Mouse (Mus musculus) neural tube, embryonic 10.5 days (tissue): ENCODE data around the gene Olah.
"Not testable (repeated sequence)": the region's sequence is repeated elsewhere in the genome, so short reads cannot be mapped to it uniquely, and the experiment has no call there.

ENCODE experiments used
- DNase-seq: peaks from one replicate; pipeline ENCODE4 v3.0.0-alpha.2; 2017; ENCODE audit warnings: low spot score; ENCODE audit errors: extremely low spot score

The Olah gene

DNA sequence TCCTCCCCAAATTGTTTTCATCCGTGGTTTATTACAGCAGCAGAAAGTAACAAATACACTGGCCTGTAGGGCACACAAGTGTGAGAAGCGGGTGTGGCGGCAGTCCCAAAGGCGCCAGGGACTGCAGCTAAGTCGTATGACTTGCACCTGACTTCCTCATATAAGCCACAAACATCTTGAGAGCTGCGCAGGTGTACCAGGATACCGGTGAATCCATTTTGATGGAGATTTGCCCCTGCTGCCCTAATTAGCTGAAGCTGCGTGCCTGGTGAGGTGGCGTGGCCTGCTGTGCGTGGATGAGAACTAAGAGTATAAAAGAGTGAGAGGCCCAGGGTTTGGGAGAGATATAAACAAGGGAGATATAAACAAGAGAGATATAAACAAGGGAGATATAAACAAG lies at the start of gene Olah:
Gene Olah, minus strand, starts transcription at position 101 of the 400 bp plus-strand sequence.
- DNase-seq: not testable (repeated sequence)

DNA sequence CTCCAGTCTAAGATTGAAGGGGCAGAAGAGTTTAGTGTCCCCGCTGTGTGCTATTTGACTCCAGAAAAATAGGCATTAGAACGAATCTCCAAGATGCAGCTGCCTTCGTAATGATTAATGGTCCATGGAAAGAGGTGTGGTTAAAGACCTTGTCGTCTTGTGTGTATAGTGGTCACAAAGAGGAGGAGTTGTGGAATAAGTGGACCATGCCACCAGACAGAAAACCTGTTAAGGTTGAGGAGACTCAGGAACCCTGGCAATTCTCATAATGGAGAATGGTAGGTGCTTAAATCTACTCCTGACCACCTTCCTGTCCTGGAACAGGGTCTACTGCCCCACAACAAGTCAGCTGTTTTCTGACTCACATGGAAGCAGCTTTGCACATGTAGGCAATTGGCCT lies 49.0 kb upstream of the Olah start:
- no peak for DNase-seq

DNA sequence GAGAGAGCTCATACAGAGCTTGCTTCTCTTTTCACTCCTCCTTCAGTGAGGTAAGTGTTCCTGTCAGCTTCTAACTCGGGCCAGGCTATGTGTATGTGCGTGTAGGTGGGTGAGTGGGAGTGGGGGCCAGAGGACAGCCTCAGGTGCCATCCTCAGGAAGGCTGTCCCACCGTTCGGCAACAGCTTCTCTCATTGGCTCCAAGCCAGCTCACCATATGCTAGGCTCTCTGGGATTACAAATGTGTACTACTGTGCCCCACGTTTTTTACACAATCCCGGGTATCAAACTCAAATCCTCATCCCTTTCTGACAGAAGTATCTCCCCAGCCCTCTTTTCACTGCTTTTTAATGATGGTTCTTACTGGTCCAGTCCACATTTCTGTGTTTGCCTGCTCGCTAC lies 47.2 kb upstream of the Olah start:
- no peak for DNase-seq

DNA sequence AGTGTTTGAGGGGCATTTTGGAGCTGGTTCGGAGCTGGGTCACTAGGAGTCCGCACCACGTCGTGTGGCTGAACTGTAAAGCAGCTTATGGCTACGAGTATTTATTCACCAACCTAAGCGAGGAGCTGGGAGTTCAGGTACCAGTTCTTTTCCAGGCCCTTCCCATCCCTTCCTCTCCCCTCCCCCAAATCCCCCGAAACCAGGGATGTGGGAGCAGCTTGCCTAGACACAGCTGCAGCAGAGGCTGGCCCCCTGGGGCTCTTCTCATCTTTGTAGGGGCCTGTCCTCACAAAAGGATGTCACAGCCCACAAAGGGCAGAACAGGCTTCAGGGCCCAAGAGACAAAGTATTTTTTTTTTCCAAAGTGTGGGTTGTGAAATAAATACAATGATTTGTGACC lies 40.9 kb upstream of the Olah start:
- no peak for DNase-seq

DNA sequence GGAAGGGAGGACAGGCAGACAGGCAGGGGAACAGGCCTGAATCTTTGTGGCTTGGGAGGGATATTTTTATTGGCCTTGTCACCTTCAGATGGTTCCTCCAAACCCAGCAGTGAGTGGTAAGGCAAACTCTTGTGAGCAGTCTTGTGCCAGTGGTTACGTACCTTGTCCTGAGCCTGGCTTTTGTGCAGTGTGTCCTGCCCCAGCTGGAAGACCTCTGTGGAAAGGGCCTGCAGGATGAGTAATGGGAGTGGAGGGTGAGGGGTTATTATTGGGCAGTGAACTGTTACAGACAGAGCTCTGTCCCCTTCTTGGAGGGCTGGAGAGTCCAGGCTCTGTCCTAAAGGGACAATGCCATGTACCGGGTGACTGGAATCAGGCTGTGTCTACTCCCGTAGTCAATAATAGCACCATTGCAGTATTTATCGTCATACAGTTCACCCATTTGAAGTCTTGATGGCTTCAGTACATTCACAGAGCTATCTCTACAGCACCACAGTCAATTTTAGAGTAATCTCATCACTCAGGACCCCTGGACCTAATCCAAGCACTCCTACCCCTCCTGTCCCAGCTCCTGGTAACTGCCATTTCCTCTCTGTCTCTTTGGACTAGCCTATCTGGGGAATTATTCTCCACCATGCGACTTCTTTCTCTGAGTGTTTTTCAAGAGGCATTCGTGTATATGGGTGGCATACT lies 38.5 kb upstream of the Olah start:
- no peak for DNase-seq

DNA sequence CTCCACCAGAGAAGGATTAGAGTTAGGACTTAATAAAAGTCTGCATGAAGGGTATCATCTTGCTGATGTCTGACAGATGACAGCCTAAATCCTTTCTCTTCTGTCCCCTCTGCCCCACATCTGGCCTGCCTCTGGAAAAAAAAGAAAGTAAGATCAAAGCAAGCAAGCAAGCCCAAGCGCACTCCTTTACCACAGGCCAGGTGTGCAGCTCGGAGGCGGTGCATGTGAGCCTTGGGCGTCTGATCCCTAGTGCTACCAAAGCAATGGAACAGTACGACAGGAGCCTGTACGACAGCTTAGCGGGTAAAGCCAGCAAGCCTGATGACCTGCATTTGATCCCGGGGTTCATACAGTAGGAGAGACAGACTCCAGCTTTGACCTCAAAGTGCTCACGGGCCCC lies 33.9 kb upstream of the Olah start:
- DNase-seq: no peak

DNA sequence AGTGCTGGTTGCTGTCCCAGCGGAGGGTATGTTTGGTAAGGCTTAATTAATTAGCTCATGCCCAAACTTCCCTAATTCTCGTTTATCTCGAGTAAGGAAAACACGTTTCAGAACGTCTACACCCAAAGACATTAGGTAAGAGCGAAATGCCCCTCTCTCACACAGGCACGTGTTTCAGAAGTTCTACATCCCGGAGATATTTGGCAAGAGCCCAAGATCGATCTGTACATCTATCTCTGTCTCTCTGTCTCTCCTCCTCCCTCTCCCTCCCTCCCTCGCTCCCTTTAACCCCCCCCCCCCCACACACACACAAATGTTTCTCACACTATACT lies 27.5 kb upstream of the Olah start:
- no peak for DNase-seq

DNA sequence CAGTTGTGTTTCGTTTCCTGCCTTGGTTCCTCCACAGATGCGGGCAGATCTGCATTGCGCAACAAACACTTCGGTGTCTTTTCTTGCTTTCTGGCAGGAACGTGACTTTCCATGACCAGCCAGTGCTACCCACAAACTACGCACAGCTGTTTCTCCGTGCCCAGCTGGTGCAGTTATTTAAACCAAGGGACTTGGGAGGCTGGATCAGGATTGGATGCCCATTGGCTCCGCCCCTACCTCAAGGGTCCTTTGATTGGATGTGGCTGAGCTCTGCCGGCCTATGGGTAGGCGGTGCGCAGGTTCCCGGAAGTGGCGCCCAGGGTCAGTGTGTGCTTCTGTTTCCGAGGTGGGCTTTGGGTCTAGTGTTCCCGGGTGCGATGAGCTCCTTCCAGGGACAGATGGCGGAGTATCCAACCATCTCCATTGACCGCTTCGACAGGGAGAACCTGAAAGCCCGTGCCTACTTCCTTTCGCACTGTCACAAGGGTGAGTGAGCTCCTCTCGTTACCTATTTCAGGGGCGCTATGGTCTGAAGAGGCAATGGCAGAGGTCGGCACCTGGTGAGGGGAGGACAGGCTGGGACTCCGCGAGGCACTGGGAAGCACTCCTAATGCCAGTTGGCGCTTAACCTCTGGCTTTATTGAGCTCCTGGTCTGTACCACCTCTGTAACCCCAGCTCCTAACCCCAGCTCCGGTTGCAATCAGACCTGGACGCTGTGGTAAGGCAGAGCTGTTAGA lies 27.0 kb upstream of the Olah start, which contains the start of gene Dclre1c:
Gene Dclre1c, plus strand, starts transcription at position 291 of the 738 bp plus-strand sequence.
- DNase-seq: peak; percentile 85

DNA sequence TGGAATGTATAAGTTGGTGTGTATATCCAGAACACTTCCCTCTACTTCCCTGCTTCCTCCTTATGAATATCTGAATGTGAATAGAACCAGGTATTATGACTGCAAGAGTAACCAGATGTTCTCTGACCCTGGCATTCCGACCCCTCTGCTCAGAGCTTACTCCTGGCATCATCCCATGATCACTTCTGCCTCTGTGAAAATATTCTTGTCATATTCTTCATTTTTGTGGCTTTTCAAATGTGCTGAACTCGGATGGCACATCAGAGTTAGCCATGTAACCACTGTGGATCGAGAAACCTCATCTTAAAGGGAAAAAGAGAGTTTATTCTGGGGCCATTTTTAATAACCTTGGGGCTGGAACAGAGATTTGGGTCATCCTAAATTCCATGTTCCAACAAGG lies 25.5 kb upstream of the Olah start, which contains the start of gene Meig1:
Gene Meig1, minus strand, starts transcription at position 101 of the 400 bp plus-strand sequence.
- no peak for DNase-seq

DNA sequence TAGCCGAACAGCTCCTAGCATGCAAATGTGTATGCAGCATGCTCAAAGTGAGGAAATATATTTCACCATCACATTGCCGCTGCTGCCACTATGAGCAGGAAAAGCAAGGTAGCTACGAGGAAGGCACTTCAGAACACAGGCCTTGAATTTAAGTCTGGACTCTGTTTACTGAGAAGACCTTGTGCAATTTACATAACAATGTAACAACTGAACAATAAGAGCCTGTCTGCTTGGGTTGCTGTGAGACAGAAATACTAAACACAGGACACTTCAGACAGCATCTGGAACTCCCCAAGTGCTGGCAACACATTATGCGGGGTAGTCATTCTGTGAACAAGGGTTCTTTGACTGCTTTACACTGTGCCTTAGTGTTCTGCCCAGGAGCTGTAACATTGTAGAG lies 23.1 kb upstream of the Olah start:
- no peak for DNase-seq

DNA sequence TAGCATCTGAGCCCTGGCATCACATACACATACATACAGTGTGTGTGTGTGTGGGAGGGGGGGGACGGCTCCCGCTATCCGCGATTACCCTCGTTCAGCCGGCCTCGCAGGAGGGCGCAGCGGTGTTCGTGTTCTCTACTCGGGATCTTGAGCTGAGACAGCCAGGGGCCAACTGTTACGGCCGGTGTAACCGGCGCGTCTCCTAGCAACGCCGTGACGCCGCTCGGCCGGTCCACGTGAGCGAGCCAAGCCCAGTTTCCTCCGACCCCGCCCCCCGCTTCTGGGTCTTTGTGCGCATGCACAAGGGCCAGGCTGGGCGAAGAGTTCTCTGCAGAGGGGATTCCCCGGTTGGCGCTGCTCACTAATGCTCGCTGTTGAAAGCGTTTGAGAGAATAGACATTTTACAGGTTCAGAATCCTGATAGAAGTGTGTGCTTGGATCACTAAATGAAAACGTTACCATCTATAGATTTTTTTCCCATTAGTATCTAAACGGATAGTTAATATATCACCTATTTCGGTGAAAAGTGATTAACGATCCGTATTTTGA lies 21.9 kb upstream of the Olah start:
- peak; percentile 94 for DNase-seq

DNA sequence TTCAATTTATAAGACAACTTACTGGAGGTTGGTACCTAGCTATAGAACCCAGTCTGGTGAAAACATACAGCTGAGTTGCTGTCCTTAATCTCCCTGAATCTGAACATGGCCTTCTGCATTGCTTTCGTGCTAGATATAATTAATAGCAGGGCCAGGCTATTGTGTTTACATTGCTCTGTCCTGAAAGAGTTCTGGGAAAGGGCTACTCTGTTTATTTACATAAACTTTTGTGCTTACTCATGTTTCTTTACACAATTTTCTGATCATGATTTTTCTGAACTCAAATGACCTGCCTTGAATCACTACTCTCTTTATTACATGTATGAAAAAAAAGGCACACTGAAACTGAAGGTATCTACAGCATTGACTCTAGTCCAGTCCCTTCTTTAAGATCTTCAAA lies 18.7 kb upstream of the Olah start:
- no peak for DNase-seq

DNA sequence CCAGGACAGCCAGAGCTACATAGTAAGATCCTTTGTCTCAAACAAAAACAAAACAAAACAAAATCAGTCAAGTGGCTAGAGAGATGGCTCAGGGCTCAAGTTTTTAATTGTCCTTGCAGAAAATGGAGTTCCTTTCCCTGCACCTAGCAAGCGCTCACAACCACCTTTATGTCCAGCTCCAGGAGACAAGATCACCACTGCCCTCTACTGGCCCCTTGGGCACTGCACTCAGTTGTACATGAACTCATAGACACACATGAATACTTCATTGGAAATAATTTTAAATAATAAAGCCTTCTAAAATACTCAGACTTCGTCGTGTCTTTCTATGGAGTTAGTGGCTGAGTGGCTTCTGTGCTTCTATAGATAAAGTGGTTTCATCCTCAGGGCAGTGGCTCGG lies 17.2 kb upstream of the Olah start:
- DNase-seq: peak; percentile 58

DNA sequence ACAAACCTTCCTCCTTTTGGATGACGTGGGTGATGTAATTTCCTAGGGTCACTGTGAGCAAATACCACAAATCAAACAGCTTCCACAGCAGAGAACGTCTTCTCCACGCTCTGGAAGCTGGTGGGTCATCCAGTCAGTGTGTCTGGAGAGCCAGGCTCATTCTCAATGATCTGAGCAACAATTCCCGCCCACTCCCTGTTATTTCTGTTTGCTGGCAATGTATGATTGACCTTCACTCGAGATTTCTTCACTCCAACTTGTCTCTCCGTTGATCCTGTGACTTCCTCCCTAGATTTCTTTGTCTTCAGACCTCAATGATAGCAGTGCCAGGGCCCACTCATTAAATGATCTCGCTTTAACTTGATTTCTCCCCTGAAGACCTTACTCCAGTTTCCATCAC lies 10.7 kb upstream of the Olah start:
- DNase-seq: no peak

DNA sequence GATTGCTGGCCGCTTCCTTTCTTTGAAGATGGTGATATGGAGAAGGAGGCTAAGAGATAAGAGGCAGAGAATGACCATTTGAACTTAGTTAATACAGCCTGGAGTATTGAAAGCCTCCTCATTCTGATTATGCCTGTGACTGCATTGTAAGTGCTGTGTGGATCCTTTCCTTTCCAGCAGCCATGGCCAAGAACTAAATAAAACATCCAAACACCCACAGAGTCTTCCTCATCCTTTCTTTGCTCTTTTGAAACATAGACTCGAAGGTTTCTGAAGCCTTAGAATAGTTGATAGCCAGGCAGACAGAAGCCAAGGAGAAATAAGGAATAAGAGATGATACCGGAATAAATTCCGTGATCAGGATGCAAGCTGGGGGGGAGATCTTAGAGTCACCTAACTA lies 9.0 kb upstream of the Olah start:
- no peak for DNase-seq

DNA sequence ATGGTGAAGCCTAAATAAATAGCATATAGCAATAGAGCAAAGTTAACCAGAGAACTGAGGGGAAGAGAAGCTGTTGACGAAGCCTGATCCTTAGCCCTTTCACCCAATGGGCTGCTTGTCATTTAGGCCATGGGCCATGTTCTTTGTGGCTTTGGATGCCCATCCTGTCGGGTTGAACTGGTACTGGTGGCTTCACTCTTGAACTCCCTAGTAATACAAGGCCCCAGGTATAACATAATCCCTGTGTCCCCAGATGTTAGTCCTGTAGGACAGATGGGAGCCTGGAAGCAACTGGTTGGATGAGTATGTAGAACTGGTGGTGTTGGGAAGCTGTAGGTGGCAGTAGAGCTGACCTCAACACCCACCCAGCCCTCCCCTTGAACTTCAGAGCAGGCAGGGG lies 5.1 kb downstream of the Olah start:
- DNase-seq: no peak

DNA sequence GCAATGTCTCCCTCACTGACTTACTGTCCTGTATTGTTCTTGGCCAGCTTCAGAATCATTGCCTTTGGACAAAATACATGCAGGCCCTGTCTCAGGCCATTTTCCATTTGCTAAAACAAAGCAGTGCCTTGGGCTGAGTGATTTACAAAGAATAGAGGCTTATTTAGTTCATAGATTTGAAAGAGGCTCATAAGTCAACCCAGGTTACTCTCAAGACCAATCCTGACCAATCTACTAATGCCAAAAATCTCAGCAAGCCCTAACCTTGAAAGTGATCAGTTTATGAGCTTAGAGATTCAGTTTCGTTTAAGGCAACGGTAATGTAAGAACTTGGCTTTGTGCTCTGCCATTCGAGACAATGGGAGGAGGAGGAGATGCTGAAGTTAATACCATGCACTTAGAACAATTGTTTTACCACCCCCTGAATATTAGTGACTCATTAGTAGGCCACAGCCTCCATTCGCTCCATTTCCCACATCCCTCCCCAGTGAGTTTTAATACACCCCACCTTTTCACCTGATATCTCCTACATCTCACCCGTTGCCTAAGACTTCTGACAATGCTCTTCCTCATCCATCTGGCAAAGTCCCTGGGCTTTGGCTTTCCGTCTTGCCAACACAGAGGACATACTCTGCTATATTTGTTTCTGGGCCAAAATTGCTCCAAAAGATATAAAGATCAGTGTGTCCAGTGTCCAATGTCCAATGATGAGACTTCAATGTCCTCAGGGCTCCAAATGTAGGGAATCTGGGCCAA lies 9.7 kb downstream of the Olah start:
- no peak for DNase-seq

DNA sequence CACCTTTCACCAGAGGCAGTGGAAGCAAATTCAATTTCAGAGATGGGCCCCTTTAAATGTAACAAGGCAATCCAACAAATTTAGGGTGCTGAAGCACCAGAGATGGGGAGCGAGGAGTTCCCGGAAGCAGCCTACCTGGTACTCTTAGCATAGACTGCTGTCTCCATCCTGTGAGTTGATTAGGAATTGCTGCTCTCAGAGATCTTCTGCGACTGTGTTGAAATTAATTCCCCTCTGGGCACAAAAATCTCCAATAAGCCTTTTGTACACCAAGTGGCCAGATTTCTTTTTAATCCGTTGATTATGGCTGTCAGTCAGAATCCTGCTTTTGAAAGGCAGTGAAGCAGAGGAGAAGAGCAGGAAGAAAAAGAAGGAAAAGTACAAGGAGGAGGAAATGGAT lies 31.9 kb downstream of the Olah start:
- DNase-seq: no peak

DNA sequence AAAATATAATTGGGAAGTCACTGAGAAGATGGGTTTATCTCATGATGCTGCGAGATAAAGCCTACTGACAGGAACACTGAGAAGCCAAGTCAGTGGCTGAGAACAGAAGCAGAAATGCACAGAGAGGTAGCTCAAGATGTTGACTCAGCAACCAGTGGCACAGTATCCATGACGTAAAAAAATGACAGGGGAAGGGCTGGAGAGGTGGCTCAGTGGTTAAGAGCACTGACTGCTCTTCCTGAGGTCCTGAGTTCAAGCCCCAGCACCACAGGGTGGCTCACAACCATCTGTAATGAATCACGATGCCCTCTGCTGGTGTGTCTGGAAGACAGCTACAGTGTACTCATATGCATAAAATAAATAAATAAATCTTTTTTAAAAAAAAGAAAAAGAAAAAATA lies 35.9 kb downstream of the Olah start:
- DNase-seq: no peak

DNA sequence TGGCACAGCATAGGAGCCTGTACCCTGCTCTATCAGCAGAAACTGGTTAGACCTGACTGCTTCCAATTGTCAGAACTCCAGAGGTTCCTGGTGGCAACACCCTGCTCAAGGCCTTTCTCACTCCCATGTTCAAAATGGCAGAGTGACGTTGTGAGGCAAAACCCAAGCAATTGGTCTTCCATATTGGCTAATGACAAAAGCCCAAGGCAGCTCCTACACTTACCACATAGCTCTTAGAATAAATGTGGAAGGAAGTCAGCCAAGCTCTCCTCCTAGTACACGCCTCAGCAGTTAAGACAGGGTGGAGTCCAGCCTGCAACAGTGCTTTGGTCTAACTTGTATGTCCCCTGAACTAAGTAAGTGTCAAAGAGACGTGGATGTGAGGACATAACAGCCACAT lies 39.1 kb downstream of the Olah start:
- DNase-seq: no peak

DNA sequence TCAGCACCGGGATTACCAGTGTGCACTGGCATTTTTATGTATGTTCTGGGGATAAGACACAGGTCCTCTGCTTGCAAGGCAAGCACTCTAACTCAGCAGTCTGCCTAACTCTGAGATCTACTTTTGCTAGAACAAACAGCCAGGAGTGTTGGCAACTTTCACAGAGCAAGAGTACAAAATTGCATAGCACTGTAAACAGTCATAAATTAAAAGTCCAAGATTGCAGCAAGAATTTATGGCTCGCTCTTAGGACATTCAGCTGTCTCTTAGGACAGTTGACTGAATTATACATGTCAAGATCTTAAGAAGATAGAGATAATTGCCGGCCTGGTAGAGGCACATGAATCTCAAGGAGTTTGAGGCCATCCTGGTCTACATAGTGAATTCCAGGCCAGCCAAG lies 40.7 kb downstream of the Olah start:
- DNase-seq: no peak

DNA sequence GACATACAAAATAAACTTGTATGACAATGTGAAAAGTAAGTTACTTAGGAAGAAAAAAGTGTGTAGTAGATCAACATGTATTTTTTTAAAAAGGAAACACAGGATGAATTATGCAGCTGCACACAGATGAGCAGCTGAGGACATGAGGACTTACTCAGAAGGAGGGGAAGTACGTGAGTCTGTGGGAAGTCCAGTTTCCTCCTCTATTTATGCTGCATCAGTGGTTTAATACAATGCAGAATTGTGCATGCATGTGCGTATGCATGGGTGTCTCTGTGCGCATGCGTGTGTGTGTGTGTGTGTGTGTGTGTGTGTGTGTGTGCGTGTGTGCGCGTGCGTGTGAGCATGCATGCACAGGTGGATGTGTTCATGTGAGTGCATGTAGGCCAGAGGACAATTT lies 41.2 kb downstream of the Olah start:
- DNase-seq: no peak
